Mouse (Mus musculus): ENCODE results near the gene Lactb.
A peak's percentile ranks its signal among the peaks of the same experiment; 100 is the strongest.

DNA sequence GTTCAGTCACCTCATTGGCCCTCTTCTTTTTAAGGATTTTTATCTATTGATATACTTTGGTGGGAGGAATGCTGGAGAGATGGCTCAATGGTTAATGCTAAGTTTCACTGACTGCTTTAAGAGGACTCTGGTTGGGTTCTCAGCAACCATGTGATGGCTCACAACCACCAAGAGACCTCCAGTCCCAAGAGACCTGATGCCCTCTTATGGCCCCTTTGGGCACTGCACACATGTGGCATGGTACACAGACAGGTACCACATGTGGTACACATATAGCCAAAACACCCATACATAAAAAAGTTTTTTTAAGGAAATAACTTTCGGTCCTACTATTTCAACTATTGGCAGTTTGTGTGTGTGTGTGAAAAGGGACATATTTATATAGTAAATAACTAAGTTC is 53.2 kb downstream of the Lactb start:
- TF ChIP-seq RAD21 (IDR thresholded peaks at IDR 0.05; ENCODE audit: low read depth, low read length) (no peak; the same call in none of the 2 replicates), HCFC1 (IDR thresholded peaks at IDR 0.05; ENCODE audit: low read depth, low read length) (no peak), CTCF (conservative IDR thresholded peaks at IDR 0.05 in 1 of 2, IDR thresholded peaks at IDR 0.05 in 1 of 2; ENCODE audit: low read depth in 2 of 2, low read length in 2 of 2) (peak in 1 of 2 experiments; percentile 41; a peak in 2 of 4 replicates), EP300 (IDR thresholded peaks at IDR 0.05; ENCODE audit: low read length) (no peak), CHD1 (IDR thresholded peaks at IDR 0.05; ENCODE audit: low read depth, low read length) (no peak)

Measured in CH12.LX (cell line).